Mouse (Mus musculus): ENCODE measurements around the gene Ttpal.

The Ttpal gene

DNA sequence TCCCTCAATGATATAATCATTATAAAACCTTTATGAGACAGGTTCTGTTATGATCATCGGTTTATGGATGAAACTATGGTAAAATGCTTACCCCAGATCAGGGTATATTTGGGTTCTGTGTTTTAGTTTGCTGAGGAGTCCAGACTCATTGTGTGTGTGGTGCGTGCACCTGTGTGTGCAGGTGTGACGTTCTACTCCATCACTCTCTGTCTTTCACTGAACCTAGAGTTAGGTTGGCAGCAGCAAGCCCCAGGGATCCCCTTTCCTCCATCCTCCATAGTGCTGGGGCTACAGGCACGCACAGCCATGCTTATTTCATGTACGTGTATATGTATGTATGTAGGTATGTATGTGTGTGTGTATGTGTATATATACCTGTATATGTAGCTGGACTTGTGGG lies 60.0 kb downstream of the Ttpal start:
- DNase-seq (ENCODE audit: low spot score), result no peak

DNA sequence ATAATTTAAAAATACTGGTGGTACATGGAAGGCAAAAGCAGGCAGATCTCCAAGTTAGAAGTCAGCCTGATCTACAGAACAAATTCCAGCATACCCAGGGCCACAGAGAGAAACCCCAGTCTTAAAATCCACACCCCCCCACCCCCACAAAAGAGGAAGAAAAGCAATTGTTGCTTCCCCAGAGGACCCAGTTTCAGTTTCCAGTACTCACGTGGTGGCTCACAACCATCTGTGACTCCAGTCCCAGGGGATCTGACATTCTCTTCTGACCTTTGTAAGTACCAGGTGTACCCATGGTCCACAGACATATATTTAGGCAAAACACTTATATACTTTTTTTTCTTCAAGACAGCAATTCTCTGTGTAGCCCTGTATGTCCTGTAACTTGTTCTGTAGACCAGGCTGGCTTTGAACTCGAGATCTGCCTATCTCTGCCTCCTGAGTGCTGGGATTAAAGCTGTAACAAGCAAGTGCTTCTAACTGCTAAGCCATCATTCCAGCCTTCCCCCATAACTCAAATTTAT lies 60.6 kb downstream of the Ttpal start:
- no peak for DNase-seq (ENCODE audit: low spot score)

DNA sequence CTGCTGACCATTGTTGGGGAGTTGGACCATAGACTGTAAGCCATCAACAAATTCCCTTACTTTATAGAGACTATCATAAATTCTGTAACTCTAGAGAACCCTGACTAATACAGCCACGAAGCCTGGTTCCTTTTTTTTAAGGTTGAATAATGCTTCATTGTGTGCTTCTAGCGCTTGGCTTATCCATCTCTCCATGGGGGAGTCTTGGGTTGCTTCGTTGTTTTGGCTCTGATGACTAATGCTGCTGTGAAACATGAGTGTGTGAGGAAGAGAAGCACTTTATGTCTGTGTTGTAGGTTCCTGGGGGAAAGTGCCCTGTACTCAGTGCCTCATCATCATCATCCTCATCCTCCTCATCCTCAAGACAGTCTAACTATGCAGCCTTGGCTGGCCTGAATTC lies 61.8 kb downstream of the Ttpal start:
- no peak for DNase-seq (ENCODE audit: low spot score)

DNA sequence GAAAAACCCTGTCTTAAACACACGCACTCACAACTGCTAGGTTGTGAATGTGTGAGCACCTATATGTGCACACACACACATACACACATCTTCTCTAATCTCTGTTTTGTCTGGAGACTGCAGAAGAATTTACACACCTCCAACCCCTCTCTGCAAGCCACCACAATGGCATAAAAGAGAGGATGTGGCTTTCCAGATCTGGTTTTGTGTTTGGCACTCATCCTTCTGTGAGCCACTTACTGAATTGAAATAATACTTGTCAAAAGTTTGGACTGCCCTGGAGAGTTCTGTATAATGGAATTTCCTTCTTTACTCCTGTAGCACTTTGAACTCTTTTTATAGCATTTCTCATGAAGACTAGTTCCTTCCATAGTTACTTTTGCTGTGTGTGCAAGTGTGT lies 64.9 kb downstream of the Ttpal start:
- DNase-seq (ENCODE audit: low spot score), result no peak
